Mouse (Mus musculus) kidney, adult 2 months (tissue): Measurements from ENCODE around the gene Cdc42se1. TPM values are rescaled to one million over a fixed set of nuclear protein-coding genes. Genes with fewer than 3 reads are reported as not detected.
"Not testable (repeated sequence)": the region's sequence is repeated elsewhere in the genome, so short reads cannot be mapped to it uniquely, and the experiment has no call there.

Experiments
- DNase-seq: peaks from one replicate; pipeline ENCODE4 v3.0.0; 2021
- H3K27ac ChIP-seq: fragments of 200-500 bp; 2 replicates; pipeline ENCODE4 v1.5.1; 2012; ENCODE audit warnings: low read depth, low read length, control low read depth, inconsistent platforms; ENCODE audit not compliant: insufficient read depth
- H3K27me3 ChIP-seq: fragments of 200-500 bp; replicated peaks from 2 replicates; pipeline ENCODE4 v1.6.1; 2012; ENCODE audit warnings: mild to moderate bottlenecking, moderate library complexity, low read length, inconsistent platforms; ENCODE audit not compliant: control insufficient read depth, insufficient read depth
- H3K36me3 ChIP-seq: fragments of 200-500 bp; 2 replicates; pipeline ENCODE4 v1.6.1; 2012; ENCODE audit warnings: mild to moderate bottlenecking, moderate library complexity, low read length, inconsistent platforms; ENCODE audit not compliant: control insufficient read depth, insufficient read depth
- H3K4me1 ChIP-seq: fragments of 200-500 bp; 2 replicates; pipeline ENCODE4 v1.6.1; 2011; ENCODE audit warnings: low read length; ENCODE audit not compliant: control insufficient read depth, insufficient read depth
- H3K4me3 ChIP-seq: fragments of 200-500 bp; 2 replicates; pipeline ENCODE4 v1.5.1; 2011; ENCODE audit warnings: mild to moderate bottlenecking, low read depth, low read length, control low read depth; ENCODE audit not compliant: insufficient read depth
- CTCF ChIP-seq: fragments of 200-500 bp; conservative IDR thresholded peaks from 2 replicates; pipeline ENCODE4 v1.5.1; 2011; ENCODE audit warnings: low read depth, mild to moderate bottlenecking, control low read depth, low read length, moderate library complexity, mixed read lengths; ENCODE audit not compliant: insufficient read depth, insufficient read length
- POLR2A ChIP-seq: fragments of 200-500 bp; IDR thresholded peaks from one replicate; pipeline ENCODE4 v1.6.1; 2011; ENCODE audit warnings: low read depth, low read length, control low read depth
- whole genome bisulfite sequencing: fragments of 180-500 bp; shearing (Covaris S2); methylation state at CpG from one replicate; pipeline ENCODE4 v1.1.7; 2018; 5-methylcytosine and 5-hydroxymethylcytosine counted together
- polyA plus RNA-seq: library from polyadenylated mRNA; depleted of rRNA; stranded (reverse); fragments of >200 nt; gene quantifications from 2 replicates; pipeline ENCODE4 v1.2.3, GENCODE M21; 2012

Cdc42se1 gene
- polyA plus RNA-seq, 1 experiment: 83.7 TPM

GRCm38 (mm10) chr3:95210585-95210984 lies 17.9 kb upstream of the Cdc42se1 start:
- TF ChIP-seq CTCF (no peak), POLR2A (no peak)
- peaks cover 1% of the 10 kb centered on the region for H3K36me3 ChIP-seq
- H3K27ac ChIP-seq: no peak overlapping the region
- no peak for DNase-seq
- 78% methylated on average over 2 of the region's 2 CpGs for WGBS
- H3K4me1 ChIP-seq: peaks cover 3% of the 10 kb centered on the region; the same call in 1 of the 2 replicates
- H3K27me3 ChIP-seq: no peaks in the 10 kb centered on the region
- no peak overlapping the region for H3K4me3 ChIP-seq

- WGBS: 80% methylated on average over 9 of the region's 10 CpGs
- DNase-seq: not testable (repeated sequence)
These were observed 15.5 kb upstream of the Cdc42se1 start for GRCm38 (mm10) chr3:95212889-95213608.

GRCm38 (mm10) chr3:95213609-95213975 lies 14.9 kb upstream of the Cdc42se1 start:
- WGBS: 95% methylated on average over 1 of the region's 1 CpGs
- Histone ChIP-seq H3K27me3 (no peaks in the 10 kb centered on the region), H3K4me3 (no peak overlapping the region), H3K36me3 (peaks cover 1% of the 10 kb centered on the region), H3K27ac (no peak overlapping the region), H3K4me1 (no peaks in the 10 kb centered on the region; the same call in 1 of the 2 replicates)
- no peak for TF ChIP-seq CTCF
- no peak for TF ChIP-seq POLR2A
- no peak for DNase-seq

More at GRCm38 (mm10) chr3:95212889-95213608, 15.5 kb upstream of the Cdc42se1 start:
- not testable (repeated sequence) for H3K27me3 ChIP-seq, H3K4me3 ChIP-seq, H3K4me1 ChIP-seq, H3K36me3 ChIP-seq, H3K27ac ChIP-seq

GRCm38 (mm10) chr3:95216655-95217254 lies 11.8 kb upstream of the Cdc42se1 start:
- TF ChIP-seq POLR2A: no peak
- no peak for TF ChIP-seq CTCF
- H3K27me3 ChIP-seq: no peaks in the 10 kb centered on the region
- peak overlapping the region; percentile 89 for H3K4me3 ChIP-seq
- H3K36me3 ChIP-seq: peaks cover 1% of the 10 kb centered on the region
- peak overlapping the region; percentile 77 for H3K27ac ChIP-seq
- 7% methylated on average over 4 of the region's 4 CpGs for WGBS
- no peaks in the 10 kb centered on the region for H3K4me1 ChIP-seq
- DNase-seq: no peak

GRCm38 (mm10) chr3:95217255-95218134 lies 11.0 kb upstream of the Cdc42se1 start, which contains the start of gene Gabpb2:
Gene Gabpb2 (minus strand): TSS chr3:95217916.
- peak within 1 kb of the TSS; percentile 99 for H3K27ac ChIP-seq
- peak; percentile 97 for DNase-seq
- WGBS: under 1% methylated on average over 56 of the region's 56 CpGs
- H3K4me3 ChIP-seq: peak within 1 kb of the TSS; percentile 89
- no peaks in the 10 kb centered on the region for H3K4me1 ChIP-seq
- H3K27me3 ChIP-seq: no peaks in the 10 kb centered on the region
- TF ChIP-seq CTCF (peak; percentile 80), POLR2A (peak; percentile 43)
- H3K36me3 ChIP-seq: peaks cover 1% of the 10 kb centered on the region

GRCm38 (mm10) chr3:95218466-95219137 lies 9.9 kb upstream of the Cdc42se1 start:
- Histone ChIP-seq H3K36me3 (peaks cover 1% of the 10 kb centered on the region), H3K4me1 (no peaks in the 10 kb centered on the region), H3K27me3 (no peaks in the 10 kb centered on the region), H3K27ac (no peak overlapping the region), H3K4me3 (no peak overlapping the region)
- TF ChIP-seq CTCF (no peak), POLR2A (no peak)
- peak; percentile 69 for DNase-seq
- 66% methylated on average over 6 of the region's 6 CpGs for WGBS
